Mouse (Mus musculus) thymus, postnatal 4 days (tissue): ENCODE measurements around the gene Lhfpl5.

Experiments used
- DNase-seq: peaks from one replicate; pipeline ENCODE4 v3.0.0; 2021

Gene Lhfpl5

DNA sequence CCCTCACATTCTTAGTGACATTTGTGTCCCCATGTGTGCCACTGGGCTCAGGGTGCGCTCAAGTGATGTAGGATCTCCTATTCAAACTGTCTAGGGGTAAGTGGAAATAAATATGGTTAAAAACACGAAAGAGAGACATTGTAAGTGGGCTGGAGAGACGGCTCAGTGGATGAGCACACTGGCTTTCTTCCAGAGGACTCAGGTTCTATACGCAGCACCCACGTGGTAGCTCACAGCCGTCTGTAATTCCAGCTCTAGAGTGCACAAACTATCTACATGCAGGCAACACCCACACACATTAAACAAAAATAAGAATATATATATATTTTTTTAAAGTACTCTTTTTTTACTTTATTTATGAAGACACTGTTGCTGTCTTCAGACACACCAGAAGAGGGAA, 2.5 kb upstream of the Lhfpl5 start:
- no peak for DNase-seq

- peak; percentile 76 for DNase-seq
These were observed 5.0 kb downstream of the Lhfpl5 start for GRCm38 (mm10) chr17:28580396-28580795.

DNA sequence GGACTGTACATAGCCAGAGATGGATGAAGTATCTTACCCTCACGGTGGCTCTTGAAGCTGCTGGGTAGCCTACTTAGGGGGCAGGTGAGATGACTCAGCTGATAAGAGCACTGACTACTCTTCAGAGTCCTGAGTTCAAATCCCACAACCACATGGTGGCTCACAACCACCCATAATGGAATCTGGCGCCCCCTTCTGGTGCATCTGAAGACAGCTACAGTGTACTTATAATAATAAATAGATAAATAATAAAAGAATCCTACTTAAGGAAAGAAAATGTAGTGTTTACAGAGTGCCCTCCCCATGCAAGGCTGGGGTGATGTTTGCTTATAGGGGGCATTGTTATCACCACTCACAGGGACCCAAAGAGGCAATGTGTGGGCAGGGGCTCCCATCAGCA, 5.6 kb downstream of the Lhfpl5 start:
- DNase-seq = no peak

- no peak for DNase-seq
These were observed 11.1 kb downstream of the Lhfpl5 start for GRCm38 (mm10) chr17:28586509-28586908.

DNA sequence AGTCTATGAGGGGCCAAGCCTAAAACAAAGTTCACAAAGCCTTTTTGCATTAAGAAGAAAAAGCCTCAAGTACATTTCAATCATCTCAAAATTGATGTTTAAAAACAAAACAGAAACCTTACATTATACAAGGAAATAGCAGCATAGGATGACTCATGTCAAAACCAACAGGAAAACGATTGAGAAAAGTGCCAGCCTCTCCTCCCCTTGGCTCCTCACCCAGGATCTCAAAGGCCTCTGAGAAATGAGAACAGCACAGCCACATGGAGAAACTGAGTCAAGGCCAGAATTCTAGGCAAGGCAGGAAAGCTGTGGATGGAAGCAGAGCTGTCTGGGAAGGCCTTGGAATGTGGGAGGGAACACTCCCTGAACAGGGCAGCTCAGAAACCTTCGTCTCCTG, 13.2 kb downstream of the Lhfpl5 start:
- no peak for DNase-seq

- no peak for DNase-seq
These were observed 15.2 kb downstream of the Lhfpl5 start for GRCm38 (mm10) chr17:28590596-28590995.

DNA sequence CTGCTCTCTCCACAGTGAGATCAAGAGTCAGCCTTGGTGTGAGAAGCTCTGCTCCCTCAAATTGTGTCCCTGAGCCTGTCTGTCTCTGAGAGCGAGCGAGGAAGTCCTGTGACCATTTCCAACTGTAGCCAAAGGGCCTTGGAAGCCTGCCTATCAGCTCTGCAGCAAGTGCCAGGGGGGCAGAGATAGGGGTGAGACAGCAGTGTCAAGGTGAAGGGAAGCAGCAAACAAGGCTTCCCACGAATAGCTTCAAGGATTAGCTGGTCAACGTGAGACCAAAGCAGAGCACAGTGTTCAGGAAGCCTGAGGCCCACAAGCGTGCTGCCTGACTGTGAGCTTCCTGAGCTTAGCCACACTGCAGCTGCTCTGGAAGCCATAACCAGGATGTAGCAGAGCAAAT, 16.0 kb downstream of the Lhfpl5 start:
- DNase-seq = no peak

DNA sequence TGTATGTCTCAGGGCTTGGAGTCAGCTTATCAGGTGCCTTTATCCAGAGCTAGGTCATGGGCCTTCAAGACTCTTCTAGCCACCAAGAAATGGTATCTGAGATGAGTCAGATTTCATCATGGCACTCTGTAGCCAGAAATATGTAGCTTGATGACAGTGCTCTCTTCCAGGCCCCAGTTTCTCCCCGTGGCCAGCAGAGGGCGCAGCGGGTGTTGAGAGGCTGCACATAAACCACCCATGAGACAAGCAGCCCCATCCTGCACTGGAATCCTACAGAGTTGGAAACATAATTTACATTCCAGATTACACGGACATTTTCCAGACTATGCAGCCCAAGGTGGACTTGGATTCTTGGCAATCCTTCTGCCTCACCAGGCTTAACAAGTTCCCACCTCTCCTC, 17.6 kb downstream of the Lhfpl5 start:
- DNase-seq = peak; percentile 93

GRCm38 (mm10) chr17:28593965-28594364, 18.5 kb downstream of the Lhfpl5 start:
- DNase-seq = no peak

- DNase-seq = no peak
These were observed 25.3 kb downstream of the Lhfpl5 start for GRCm38 (mm10) chr17:28600780-28601179.

- no peak for DNase-seq
These were observed 26.3 kb downstream of the Lhfpl5 start for GRCm38 (mm10) chr17:28601557-28602250.

GRCm38 (mm10) chr17:28609543-28609942, 34.1 kb downstream of the Lhfpl5 start:
- DNase-seq = no peak

GRCm38 (mm10) chr17:28612603-28613002, 37.2 kb downstream of the Lhfpl5 start:
- DNase-seq = no peak

- DNase-seq = no peak
These were observed 37.7 kb downstream of the Lhfpl5 start for GRCm38 (mm10) chr17:28613096-28613495.

GRCm38 (mm10) chr17:28615332-28615731, 39.9 kb downstream of the Lhfpl5 start:
- no peak for DNase-seq

DNA sequence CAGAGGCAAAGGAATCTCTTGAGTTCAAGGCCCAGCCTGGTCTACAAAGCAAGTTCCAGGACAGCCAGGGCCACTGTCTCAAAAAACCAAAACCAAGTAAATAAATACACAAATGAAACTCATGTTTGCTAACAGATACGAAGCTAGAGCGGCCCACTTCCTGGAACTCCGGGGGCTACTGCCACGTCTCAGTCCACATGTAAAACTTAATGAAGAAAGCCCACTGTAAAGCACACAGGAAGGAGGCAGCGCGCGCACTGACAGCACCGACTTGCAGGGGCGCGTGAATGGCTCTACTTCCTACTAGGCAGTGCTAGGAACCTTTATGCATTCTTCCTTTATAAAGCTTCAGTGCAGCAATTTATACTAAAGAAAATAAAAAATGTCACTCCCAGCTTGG, 42.2 kb downstream of the Lhfpl5 start:
- peak; percentile 49 for DNase-seq

GRCm38 (mm10) chr17:28618124-28618523, 42.7 kb downstream of the Lhfpl5 start:
- DNase-seq = no peak

DNA sequence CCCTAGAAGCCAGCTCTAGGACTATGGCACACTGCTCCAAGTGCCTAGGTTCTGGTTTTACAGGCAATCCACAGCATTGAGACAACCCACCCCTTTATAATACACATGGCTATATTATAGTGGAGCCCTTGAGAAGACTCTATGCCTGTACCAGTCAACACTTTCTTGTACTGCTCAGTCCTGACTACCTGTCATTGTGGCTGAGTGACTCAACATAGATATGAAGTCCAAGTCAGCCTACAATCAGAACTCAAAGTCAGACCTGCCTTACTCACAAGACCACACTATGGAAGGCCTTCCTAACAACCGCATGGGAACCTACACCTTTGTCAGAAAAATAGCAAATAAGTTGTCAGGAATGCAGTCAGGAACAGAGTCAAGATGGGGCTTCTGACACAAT, 43.3 kb downstream of the Lhfpl5 start:
- no peak for DNase-seq

DNA sequence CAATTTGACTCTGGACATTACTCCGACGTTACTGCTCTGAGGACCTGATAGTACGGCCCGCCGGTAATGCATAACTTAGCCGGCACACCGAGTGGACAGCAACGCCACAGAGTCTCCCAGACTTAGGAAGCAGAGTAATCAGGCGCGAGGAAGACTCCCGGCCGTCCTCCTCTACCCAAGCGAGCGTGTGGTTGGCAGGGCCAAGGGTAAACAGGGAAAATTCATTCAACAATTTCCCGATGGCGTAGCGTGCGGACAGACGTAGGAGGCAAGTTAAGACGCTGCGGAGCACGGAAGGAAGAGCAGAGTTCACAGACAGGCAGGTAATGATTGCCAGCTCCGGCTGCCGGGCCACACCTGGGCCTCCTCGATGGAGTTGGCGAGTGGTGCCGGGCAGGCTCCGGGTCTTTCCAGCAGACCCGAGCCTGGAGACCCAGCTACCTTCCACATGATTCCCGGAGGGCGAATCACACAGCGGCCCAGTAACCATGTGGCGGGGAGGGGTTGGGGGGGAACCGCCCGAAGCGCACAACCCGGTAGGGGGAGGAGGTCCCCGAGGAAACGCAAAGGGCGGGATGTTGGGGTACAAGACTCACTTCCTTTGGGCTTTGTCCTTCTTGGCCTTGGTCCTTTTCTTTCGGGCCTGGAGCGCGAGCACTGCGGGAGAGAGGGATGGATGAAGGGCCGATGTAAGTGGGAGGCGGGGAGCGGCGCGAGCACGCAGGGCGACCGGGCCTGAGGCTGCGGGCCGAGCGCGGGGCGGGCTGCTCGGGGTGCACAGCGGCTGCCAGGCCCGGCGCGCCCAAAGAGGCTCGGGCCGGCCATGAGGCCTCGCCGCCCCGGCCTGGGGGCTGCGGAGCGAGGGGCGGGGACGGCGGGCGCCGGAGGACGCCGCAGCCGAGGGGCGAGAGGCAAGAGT, 46.2 kb downstream of the Lhfpl5 start:
- peak; percentile 67 for DNase-seq

DNA sequence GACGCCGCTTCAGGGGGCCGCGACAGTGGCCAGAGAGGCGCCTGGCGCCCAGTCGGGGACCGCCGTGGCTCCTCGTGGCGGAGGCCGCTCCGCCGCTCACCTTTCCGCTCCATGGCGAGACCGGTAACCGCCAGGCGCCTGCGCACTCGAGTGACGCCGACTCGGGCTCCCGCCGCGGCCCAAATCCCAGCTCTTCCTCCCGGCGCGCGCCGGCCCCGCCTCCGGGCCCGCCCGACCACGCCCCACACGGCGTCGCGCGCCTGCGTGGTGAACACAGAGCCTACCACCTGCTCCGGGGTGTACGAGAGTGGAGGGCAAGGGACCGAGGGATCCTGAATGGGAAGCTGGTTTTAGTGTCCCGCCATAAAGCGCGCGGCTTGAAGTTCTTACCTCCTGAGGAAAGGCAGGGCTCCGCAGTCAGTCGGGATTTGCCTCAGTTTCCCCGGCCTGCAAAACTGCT, 46.9 kb downstream of the Lhfpl5 start, which contains the start of gene Srpk1:
Srpk1 (minus strand) TSS at position 410 of the 460 bp plus-strand sequence.
- peak; percentile 95 for DNase-seq

DNA sequence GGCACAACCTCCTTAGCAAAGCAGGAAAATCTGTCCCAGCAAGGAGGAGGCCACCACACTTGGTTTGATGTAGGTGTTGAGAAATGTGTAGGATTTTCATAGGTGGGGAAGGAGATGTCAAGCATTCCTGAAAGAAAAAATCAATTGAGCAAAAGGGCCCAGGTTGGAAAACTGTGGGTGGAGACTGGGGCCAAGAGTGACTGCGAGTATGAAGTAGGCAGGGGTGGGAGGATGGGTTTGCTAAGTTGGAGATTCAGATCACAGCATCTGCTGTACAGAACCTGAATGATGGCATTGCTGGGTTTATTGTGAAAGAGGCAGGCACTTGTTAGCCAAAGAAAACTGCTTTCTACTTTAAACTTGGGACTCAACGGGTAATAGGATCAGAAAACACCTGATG, 49.4 kb downstream of the Lhfpl5 start:
- no peak for DNase-seq

GRCm38 (mm10) chr17:28625327-28625726, 49.9 kb downstream of the Lhfpl5 start:
- no peak for DNase-seq

DNA sequence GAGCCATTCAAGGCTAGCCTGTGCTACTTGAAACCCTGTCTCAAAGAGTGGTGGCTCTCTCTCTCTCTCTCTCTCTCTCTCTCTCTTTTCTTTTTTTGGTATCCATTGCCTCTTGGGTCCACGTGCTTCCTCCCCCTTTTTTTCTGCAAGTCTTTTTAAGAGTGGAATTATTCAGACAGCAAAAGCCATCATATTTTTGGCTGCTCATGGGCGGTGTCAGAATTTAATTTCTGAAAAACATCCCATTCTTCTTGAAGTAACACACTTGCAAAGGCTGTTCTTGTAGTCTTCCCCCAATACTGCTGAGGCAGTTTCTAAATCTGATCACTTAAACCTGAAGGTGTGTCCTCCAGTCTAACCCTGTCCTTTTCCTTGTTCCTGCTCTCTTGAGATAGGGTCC, 51.5 kb downstream of the Lhfpl5 start:
- DNase-seq = no peak
